Mouse (Mus musculus): ENCODE data around the gene Phc3. TPM values are rescaled to one million over a fixed set of nuclear protein-coding genes. Genes with fewer than 3 reads are reported as not detected.
A peak's percentile ranks its signal among the peaks of the same experiment; 100 is the strongest.

Gene Phc3
- polyA plus RNA-seq, 1 experiment from 2014 or later = 3.5 TPM

DNA sequence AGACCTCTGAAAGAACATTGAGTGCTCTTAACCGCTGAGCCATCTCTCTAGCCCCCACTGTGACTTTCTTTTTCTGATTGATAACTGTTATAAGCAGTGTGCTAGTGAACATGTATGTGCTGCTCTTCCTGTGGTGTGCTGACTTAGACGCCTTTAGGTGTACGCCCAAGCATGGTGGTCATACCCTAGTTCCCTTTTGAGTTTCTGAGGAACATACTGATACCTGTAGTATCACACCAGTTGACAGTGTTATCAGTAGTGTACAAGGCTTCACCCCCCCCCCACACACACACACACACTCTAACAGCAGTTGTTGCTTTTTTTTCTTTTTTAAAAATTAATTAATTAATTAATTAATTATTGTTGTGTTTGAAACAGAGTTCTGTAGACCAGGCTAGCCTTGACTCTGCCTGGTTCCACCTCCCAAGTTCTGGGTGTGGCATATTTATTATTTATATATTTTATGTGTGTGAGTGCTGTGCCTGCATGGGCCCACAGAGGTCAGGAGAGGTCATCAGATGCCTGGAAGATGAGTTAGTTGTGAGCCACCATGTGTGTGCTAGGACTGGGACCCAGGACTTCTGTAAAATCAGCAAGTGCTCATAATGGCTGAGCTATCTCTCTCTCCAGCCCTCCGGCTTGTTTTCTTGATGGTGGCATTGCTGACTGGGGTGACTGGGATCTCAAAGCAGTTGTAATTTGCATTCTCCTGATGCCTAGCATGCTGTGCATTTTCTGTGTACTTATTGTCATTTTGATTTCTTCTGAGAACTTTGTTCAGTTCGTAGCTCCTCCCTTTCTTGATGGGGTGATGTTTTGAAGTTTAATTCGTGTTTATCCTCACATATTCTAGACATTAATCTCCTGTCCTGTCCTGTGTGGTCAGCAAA is 35.4 kb upstream of the Phc3 start:
- TF ChIP-seq CTCF (IDR thresholded peaks at IDR 0.05; ENCODE audit: low read depth) = no peak
- no peak overlapping the region for H3K27ac ChIP-seq (ENCODE audit: low read depth, low read length)
- WGBS = 85% methylated on average over 6 of the region's 6 CpGs
- ATAC-seq = no peak
- no peak overlapping the region for H3K4me2 ChIP-seq (replicated peaks; ENCODE audit: low read depth)
- H3K9me3 ChIP-seq (ENCODE audit: control insufficient read depth) = no peaks in the 10 kb centered on the region
- no peak overlapping the region for H3K4me3 ChIP-seq (ENCODE audit: low read depth, low read length)
- peaks cover 5% of the 10 kb centered on the region for H3K4me1 ChIP-seq (replicated peaks; ENCODE audit: control insufficient read depth, insufficient read depth, low read length)
- H3K36me3 ChIP-seq (ENCODE audit: control insufficient read depth, insufficient read depth) = no peaks in the 10 kb centered on the region
- H3K27me3 ChIP-seq (replicated peaks; ENCODE audit: control insufficient read depth, insufficient read depth, low read length) = no peaks in the 10 kb centered on the region
- H3K9ac ChIP-seq (ENCODE audit: low read depth, low read length) = no peak overlapping the region

DNA sequence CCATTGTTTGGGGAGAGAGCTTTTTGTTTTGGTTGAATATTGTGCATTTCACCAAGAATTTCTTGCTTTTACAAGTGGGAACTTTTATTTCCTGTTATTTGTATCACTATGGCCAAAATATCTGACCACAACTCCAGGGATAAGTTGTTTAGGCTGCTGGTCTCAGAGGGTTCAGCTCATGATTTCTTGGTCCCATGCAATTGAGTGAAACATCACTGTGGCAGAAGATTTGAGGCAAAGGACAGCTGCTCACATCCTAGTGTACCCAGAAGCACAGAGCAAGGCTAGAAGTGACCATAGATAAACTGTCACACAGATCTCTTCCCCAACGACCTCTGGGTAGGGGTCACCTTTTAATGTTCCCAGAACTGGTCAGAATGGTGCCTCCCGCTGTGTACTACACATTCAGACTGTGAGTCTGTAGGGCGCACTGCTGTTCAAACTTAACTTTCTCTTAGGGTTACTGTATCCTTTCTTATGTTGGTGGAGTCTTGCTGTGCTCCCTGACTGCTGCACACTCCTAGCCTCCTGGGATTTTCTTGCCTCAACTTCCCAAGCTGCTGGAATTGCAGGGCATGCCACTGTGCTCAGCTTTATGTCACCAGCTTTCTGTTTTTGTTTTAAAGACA is 31.9 kb upstream of the Phc3 start:
- Histone ChIP-seq H3K4me3 (ENCODE audit: low read depth, low read length) (no peak overlapping the region), H3K36me3 (ENCODE audit: control insufficient read depth, insufficient read depth) (no peaks in the 10 kb centered on the region), H3K4me1 (replicated peaks; ENCODE audit: control insufficient read depth, insufficient read depth, low read length) (no peaks in the 10 kb centered on the region; the same call in 1 of the 2 replicates), H3K27me3 (replicated peaks; ENCODE audit: control insufficient read depth, insufficient read depth, low read length) (no peaks in the 10 kb centered on the region), H3K9me3 (ENCODE audit: control insufficient read depth) (no peaks in the 10 kb centered on the region), H3K9ac (ENCODE audit: low read depth, low read length) (no peak overlapping the region), H3K27ac (ENCODE audit: low read depth, low read length) (no peak overlapping the region), H3K4me2 (replicated peaks; ENCODE audit: low read depth) (no peak overlapping the region)
- ATAC-seq = no peak
- TF ChIP-seq CTCF (IDR thresholded peaks at IDR 0.05; ENCODE audit: low read depth) = no peak
- WGBS = 45% methylated on average over 3 of the region's 3 CpGs

DNA sequence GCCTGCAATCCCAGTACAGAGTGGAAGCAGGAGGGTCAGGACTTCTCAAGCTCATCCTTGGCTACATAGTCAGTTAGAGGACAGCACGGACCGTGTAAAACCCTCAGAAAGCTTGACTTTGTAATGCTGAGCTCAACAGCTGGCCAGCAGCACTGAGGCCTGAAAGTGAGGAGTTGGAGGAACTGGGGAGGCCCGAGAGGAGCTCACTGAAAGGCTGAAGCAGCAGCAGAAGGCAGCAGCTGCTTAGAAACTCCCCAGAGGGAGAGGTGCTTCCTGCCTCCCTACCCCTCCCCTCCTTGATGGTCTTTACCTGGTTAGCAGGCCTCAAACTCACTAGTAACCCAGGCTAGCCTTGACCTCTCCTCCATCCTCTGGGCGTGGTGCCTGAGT is 30.8 kb upstream of the Phc3 start:
- Histone ChIP-seq H3K9ac (ENCODE audit: low read depth, low read length) (no peak overlapping the region), H3K4me1 (replicated peaks; ENCODE audit: control insufficient read depth, insufficient read depth, low read length) (no peaks in the 10 kb centered on the region; the same call in 1 of the 2 replicates), H3K36me3 (ENCODE audit: control insufficient read depth, insufficient read depth) (no peaks in the 10 kb centered on the region), H3K27me3 (replicated peaks; ENCODE audit: control insufficient read depth, insufficient read depth, low read length) (no peaks in the 10 kb centered on the region), H3K4me3 (ENCODE audit: low read depth, low read length) (no peak overlapping the region), H3K27ac (ENCODE audit: low read depth, low read length) (peak overlapping the region; percentile 24), H3K9me3 (ENCODE audit: control insufficient read depth) (no peaks in the 10 kb centered on the region), H3K4me2 (replicated peaks; ENCODE audit: low read depth) (peak overlapping the region; percentile 28)
- 0 out of 2 replicates have a peak, but pooled peaks have one; percentile 9 for TF ChIP-seq CTCF (IDR thresholded peaks at IDR 0.05; ENCODE audit: low read depth)
- 30% methylated on average over 4 of the region's 4 CpGs for WGBS
- ATAC-seq = no peak

DNA sequence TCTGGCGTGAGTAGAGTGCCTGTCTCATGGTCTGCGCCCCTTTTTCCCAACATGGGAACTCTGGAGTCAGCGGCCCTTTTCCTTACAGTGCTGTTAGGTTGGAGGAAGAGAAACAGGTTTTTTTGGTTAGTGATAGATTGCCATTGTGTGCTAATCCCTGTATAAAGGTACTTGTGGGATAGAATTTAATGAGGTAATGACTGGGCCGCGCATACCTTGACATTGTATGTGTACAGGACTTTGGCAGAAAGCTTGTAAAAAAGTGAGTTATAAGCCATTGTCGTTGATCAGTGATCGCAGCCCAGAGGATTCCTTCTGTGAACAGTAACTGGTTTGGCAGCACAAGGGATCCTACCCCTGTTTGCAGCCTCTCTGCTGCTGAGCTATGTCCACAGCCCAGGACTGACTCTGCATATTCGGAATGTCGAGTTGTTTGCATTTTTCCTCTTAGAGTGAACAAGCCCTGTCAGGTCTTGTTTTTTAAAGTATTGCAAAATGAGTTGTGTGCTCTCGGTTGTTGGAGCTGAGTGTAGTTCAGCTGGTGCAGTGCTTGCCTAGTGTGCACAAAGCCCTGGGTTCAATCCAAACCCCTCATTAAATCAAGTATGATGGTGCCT is 30.3 kb upstream of the Phc3 start:
- Histone ChIP-seq H3K9ac (ENCODE audit: low read depth, low read length) (no peak overlapping the region), H3K4me2 (replicated peaks; ENCODE audit: low read depth) (peak overlapping the region; percentile 28), H3K27ac (ENCODE audit: low read depth, low read length) (peak overlapping the region; percentile 24), H3K4me3 (ENCODE audit: low read depth, low read length) (no peak overlapping the region), H3K4me1 (replicated peaks; ENCODE audit: control insufficient read depth, insufficient read depth, low read length) (no peaks in the 10 kb centered on the region; the same call in 1 of the 2 replicates), H3K9me3 (ENCODE audit: control insufficient read depth) (no peaks in the 10 kb centered on the region), H3K27me3 (replicated peaks; ENCODE audit: control insufficient read depth, insufficient read depth, low read length) (no peaks in the 10 kb centered on the region), H3K36me3 (ENCODE audit: control insufficient read depth, insufficient read depth) (no peaks in the 10 kb centered on the region)
- WGBS = 24% methylated on average over 10 of the region's 10 CpGs
- ATAC-seq = peak; percentile 40
- TF ChIP-seq CTCF (IDR thresholded peaks at IDR 0.05; ENCODE audit: low read depth) = no peak

DNA sequence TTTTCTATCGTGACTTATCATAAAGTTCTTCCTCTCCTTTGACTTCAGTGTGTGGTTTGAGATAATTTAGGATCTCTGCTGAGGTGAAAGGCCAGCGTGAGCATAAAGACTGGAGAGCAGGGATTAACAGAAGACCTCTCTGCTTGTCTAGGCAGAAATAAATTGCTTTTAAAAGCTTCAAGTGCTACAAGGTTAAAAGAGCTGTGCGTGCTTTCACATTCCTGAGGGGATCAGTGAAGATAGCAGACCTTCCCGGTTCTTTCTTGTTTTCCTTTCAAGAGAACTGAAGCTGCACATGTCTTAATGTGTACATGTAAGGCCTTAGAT is 27.4 kb upstream of the Phc3 start:
- H3K9me3 ChIP-seq (ENCODE audit: control insufficient read depth) = no peaks in the 10 kb centered on the region
- no peaks in the 10 kb centered on the region for H3K27me3 ChIP-seq (replicated peaks; ENCODE audit: control insufficient read depth, insufficient read depth, low read length)
- 4% methylated on average over 4 of the region's 4 CpGs for WGBS
- H3K4me2 ChIP-seq (replicated peaks; ENCODE audit: low read depth) = peak overlapping the region; percentile 68
- no peaks in the 10 kb centered on the region for H3K36me3 ChIP-seq (ENCODE audit: control insufficient read depth, insufficient read depth)
- H3K4me1 ChIP-seq (replicated peaks; ENCODE audit: control insufficient read depth, insufficient read depth, low read length) = no peaks in the 10 kb centered on the region; the same call in 1 of the 2 replicates
- no peak for TF ChIP-seq CTCF (IDR thresholded peaks at IDR 0.05; ENCODE audit: low read depth)
- no peak overlapping the region; the same call in 1 of the 2 replicates for H3K27ac ChIP-seq (ENCODE audit: low read depth, low read length)
- ATAC-seq = no peak
- peak overlapping the region; percentile 99 for H3K4me3 ChIP-seq (ENCODE audit: low read depth, low read length)
- peak overlapping the region; percentile 89; the same call in 1 of the 2 replicates for H3K9ac ChIP-seq (ENCODE audit: low read depth, low read length)
